Mouse (Mus musculus) embryonic facial prominence, embryonic 12.5 days (tissue): ENCODE results near the gene Gpat3. TPM values are rescaled to one million over a fixed set of nuclear protein-coding genes. Genes with fewer than 3 reads are reported as not detected.

Source experiments
- ATAC-seq: fragments of 200-750 bp; cut with Nextera tagmentation; 2 replicates; pipeline ENCODE4 v1.8.0; 2017; ENCODE audit not compliant: insufficient number of reproducible peaks, insufficient read depth, low FRiP score, low TSS enrichment
- H3K27ac ChIP-seq: fragments of 300-500 bp; sonication (generic); 2 replicates; pipeline ENCODE4 v1.5.1; 2016; ENCODE audit warnings: mild to moderate bottlenecking
- H3K27me3 ChIP-seq: fragments of 300-500 bp; sonication (generic); 2 replicates; pipeline ENCODE4 v1.6.1; 2016; ENCODE audit warnings: mild to moderate bottlenecking, moderate library complexity
- H3K36me3 ChIP-seq: fragments of 300-500 bp; sonication (generic); 2 replicates; pipeline ENCODE4 v1.6.1; 2016; ENCODE audit warnings: mild to moderate bottlenecking
- H3K4me1 ChIP-seq: fragments of 300-500 bp; sonication (generic); 2 replicates; pipeline ENCODE4 v1.6.1; 2016
- H3K4me2 ChIP-seq: fragments of 300-500 bp; sonication (generic); replicated peaks from 2 replicates; pipeline ENCODE4 v1.6.1; 2016; ENCODE audit warnings: mild to moderate bottlenecking, moderate library complexity
- H3K4me3 ChIP-seq: fragments of 300-500 bp; sonication (generic); 2 replicates; pipeline ENCODE4 v1.5.1; 2016; ENCODE audit warnings: mild to moderate bottlenecking
- H3K9ac ChIP-seq: fragments of 300-500 bp; sonication (generic); 2 replicates; pipeline ENCODE4 v1.6.1; 2016; ENCODE audit warnings: mild to moderate bottlenecking, moderate library complexity
- H3K9me3 ChIP-seq: fragments of 300-500 bp; sonication (generic); 2 replicates; pipeline ENCODE4 v1.6.1; 2016; ENCODE audit warnings: mild to moderate bottlenecking, moderate library complexity
- WGBS: fragments of 180-500 bp; shearing (Covaris S2); methylation state at CpG from one replicate; pipeline ENCODE4 v1.1.7; 2016; 5-methylcytosine and 5-hydroxymethylcytosine counted together
- polyA plus RNA-seq: library from polyadenylated mRNA; unstranded; fragments of >200 nt; fragmentation: Nextera tagmentation; extraction: Ambion mirVana; gene quantifications from 2 replicates; pipeline ENCODE4 v1.2.1, GENCODE M21; 2016

Gene Gpat3
- polyA plus RNA-seq, 1 experiment from 2014 or later: 0.84 TPM

- WGBS: 84% methylated on average over 2 of the region's 2 CpGs
- Histone ChIP-seq H3K4me2 (no peak overlapping the region), H3K9ac (no peak overlapping the region), H3K9me3 (no peaks in the 10 kb centered on the region), H3K36me3 (no peaks in the 10 kb centered on the region), H3K27ac (no peak overlapping the region), H3K4me1 (no peaks in the 10 kb centered on the region), H3K4me3 (no peak overlapping the region), H3K27me3 (no peaks in the 10 kb centered on the region)
- no peak for ATAC-seq
These were observed 11.7 kb upstream of the Gpat3 start for GRCm38 (mm10) chr5:100833841-100834240.

GRCm38 (mm10) chr5:100835862-100836538 is 9.5 kb upstream of the Gpat3 start:
- WGBS: 61% methylated on average over 9 of the region's 9 CpGs
- Histone ChIP-seq H3K4me3 (no peak overlapping the region), H3K36me3 (no peaks in the 10 kb centered on the region), H3K27ac (no peak overlapping the region), H3K9me3 (no peaks in the 10 kb centered on the region), H3K27me3 (no peaks in the 10 kb centered on the region), H3K9ac (no peak overlapping the region), H3K4me1 (no peaks in the 10 kb centered on the region), H3K4me2 (no peak overlapping the region)
- no peak; the same call in 1 of the 2 replicates for ATAC-seq

- no peak overlapping the region for H3K9ac ChIP-seq
- WGBS: 84% methylated on average over 7 of the region's 7 CpGs
- no peak overlapping the region for H3K4me2 ChIP-seq
- no peak for ATAC-seq
- no peak overlapping the region for H3K4me3 ChIP-seq
- no peak overlapping the region for H3K27ac ChIP-seq
- no peaks in the 10 kb centered on the region for H3K9me3 ChIP-seq
- H3K36me3 ChIP-seq: no peaks in the 10 kb centered on the region
- no peaks in the 10 kb centered on the region for H3K27me3 ChIP-seq
- H3K4me1 ChIP-seq: no peaks in the 10 kb centered on the region
These were observed 7.6 kb upstream of the Gpat3 start for GRCm38 (mm10) chr5:100837907-100838306.

GRCm38 (mm10) chr5:100844485-100844884 is 1.0 kb upstream of the Gpat3 start:
- H3K9ac ChIP-seq: no peak overlapping the region
- no peak for ATAC-seq
- no peak overlapping the region for H3K4me3 ChIP-seq
- H3K36me3 ChIP-seq: no peaks in the 10 kb centered on the region
- peaks cover 11% of the 10 kb centered on the region for H3K4me1 ChIP-seq
- 49% methylated on average over 3 of the region's 3 CpGs for WGBS
- H3K27me3 ChIP-seq: peaks cover 54% of the 10 kb centered on the region
- peak overlapping the region; percentile 100; the same call in 1 of the 2 replicates for H3K4me2 ChIP-seq
- no peaks in the 10 kb centered on the region for H3K9me3 ChIP-seq
- no peak overlapping the region for H3K27ac ChIP-seq

GRCm38 (mm10) chr5:100845848-100846598 is 510 bp downstream of the Gpat3 start:
- ATAC-seq: peak; percentile 59
- under 1% methylated on average over 52 of the region's 52 CpGs for WGBS
- no peaks in the 10 kb centered on the region for H3K9me3 ChIP-seq

GRCm38 (mm10) chr5:100846599-100846920 is 1.0 kb downstream of the Gpat3 start:
- peak overlapping the region; percentile 51 for H3K9ac ChIP-seq
- no peaks in the 10 kb centered on the region for H3K36me3 ChIP-seq
- ATAC-seq: peak; percentile 42; the same call in 1 of the 2 replicates
- H3K9me3 ChIP-seq: no peaks in the 10 kb centered on the region
- peak overlapping the region; percentile 61 for H3K4me3 ChIP-seq
- peaks cover 54% of the 10 kb centered on the region for H3K27me3 ChIP-seq
- peaks cover 11% of the 10 kb centered on the region for H3K4me1 ChIP-seq
- H3K27ac ChIP-seq: no peak overlapping the region
- 0% methylated on average over 22 of the region's 22 CpGs for WGBS
- peak overlapping the region; percentile 100 for H3K4me2 ChIP-seq

More at GRCm38 (mm10) chr5:100845848-100846598, 510 bp downstream of the Gpat3 start:
- Histone ChIP-seq H3K4me1 (peaks cover 11% of the 10 kb centered on the region), H3K27me3 (peaks cover 54% of the 10 kb centered on the region), H3K36me3 (no peaks in the 10 kb centered on the region), H3K4me2 (peak overlapping the region; percentile 100), H3K9ac (peak overlapping the region; percentile 51), H3K27ac (no peak overlapping the region), H3K4me3 (peak overlapping the region; percentile 61)

- WGBS: 10% methylated on average over 2 of the region's 2 CpGs
- ATAC-seq: no peak
- no peak overlapping the region for H3K27ac ChIP-seq
These were observed 1.6 kb downstream of the Gpat3 start for GRCm38 (mm10) chr5:100847143-100847542.

GRCm38 (mm10) chr5:100853963-100854362 is 8.4 kb downstream of the Gpat3 start:
- no peak overlapping the region for H3K4me3 ChIP-seq
- H3K27ac ChIP-seq: no peak overlapping the region
- no peak for ATAC-seq
- no peaks in the 10 kb centered on the region for H3K9me3 ChIP-seq
- H3K4me2 ChIP-seq: no peak overlapping the region
- H3K27me3 ChIP-seq: peaks cover 2% of the 10 kb centered on the region; the same call in 1 of the 2 replicates
- H3K4me1 ChIP-seq: no peaks in the 10 kb centered on the region
- H3K36me3 ChIP-seq: no peaks in the 10 kb centered on the region
- WGBS: 84% methylated on average over 4 of the region's 4 CpGs
- no peak overlapping the region for H3K9ac ChIP-seq

More at GRCm38 (mm10) chr5:100847143-100847542, 1.6 kb downstream of the Gpat3 start:
- Histone ChIP-seq H3K4me3 (no peak overlapping the region), H3K27me3 (peaks cover 54% of the 10 kb centered on the region), H3K36me3 (no peaks in the 10 kb centered on the region), H3K4me2 (peak overlapping the region; percentile 100), H3K9ac (no peak overlapping the region), H3K4me1 (peaks cover 11% of the 10 kb centered on the region), H3K9me3 (no peaks in the 10 kb centered on the region)

- WGBS: 82% methylated on average over 3 of the region's 3 CpGs
These were observed 11.0 kb downstream of the Gpat3 start for GRCm38 (mm10) chr5:100856552-100856951.

GRCm38 (mm10) chr5:100860417-100861053 is 15.0 kb downstream of the Gpat3 start:
- no peak overlapping the region for H3K4me2 ChIP-seq
- WGBS: 66% methylated on average over 12 of the region's 12 CpGs
- no peaks in the 10 kb centered on the region for H3K36me3 ChIP-seq

More at GRCm38 (mm10) chr5:100856552-100856951, 11.0 kb downstream of the Gpat3 start:
- H3K4me2 ChIP-seq: no peak overlapping the region
- H3K9ac ChIP-seq: no peak overlapping the region
- H3K4me1 ChIP-seq: no peaks in the 10 kb centered on the region
- no peaks in the 10 kb centered on the region for H3K27me3 ChIP-seq
- no peak for ATAC-seq
- no peak overlapping the region for H3K27ac ChIP-seq
- no peaks in the 10 kb centered on the region for H3K36me3 ChIP-seq
- no peaks in the 10 kb centered on the region for H3K9me3 ChIP-seq
- no peak overlapping the region for H3K4me3 ChIP-seq

GRCm38 (mm10) chr5:100861140-100861539 is 15.6 kb downstream of the Gpat3 start:
- no peaks in the 10 kb centered on the region for H3K27me3 ChIP-seq
- no peak overlapping the region for H3K4me2 ChIP-seq
- no peak overlapping the region for H3K27ac ChIP-seq
- 61% methylated on average over 4 of the region's 4 CpGs for WGBS
- H3K36me3 ChIP-seq: no peaks in the 10 kb centered on the region
- no peak for ATAC-seq
- H3K4me3 ChIP-seq: no peak overlapping the region
- no peaks in the 10 kb centered on the region for H3K4me1 ChIP-seq
- no peaks in the 10 kb centered on the region for H3K9me3 ChIP-seq
- H3K9ac ChIP-seq: no peak overlapping the region

More at GRCm38 (mm10) chr5:100860417-100861053, 15.0 kb downstream of the Gpat3 start:
- Histone ChIP-seq H3K4me3 (no peak overlapping the region), H3K9me3 (no peaks in the 10 kb centered on the region), H3K9ac (no peak overlapping the region), H3K4me1 (no peaks in the 10 kb centered on the region), H3K27me3 (no peaks in the 10 kb centered on the region), H3K27ac (no peak overlapping the region)
- ATAC-seq: no peak
